Mouse (Mus musculus) limb, embryonic 15.5 days (tissue): ENCODE measurements around the gene Stpg4. TPM values are rescaled to one million over a fixed set of nuclear protein-coding genes. Genes with fewer than 3 reads are reported as not detected.
A peak's percentile ranks its signal among the peaks of the same experiment; 100 is the strongest.

ENCODE experiments used
- ATAC-seq: fragments of 200-750 bp; cut with Nextera tagmentation; 2 replicates; pipeline ENCODE4 v1.8.0; 2017; ENCODE audit warnings: low read depth, moderate TSS enrichment; ENCODE audit not compliant: insufficient number of reproducible peaks, low FRiP score, low TSS enrichment
- H3K27ac ChIP-seq: fragments of 300-500 bp; sonication (generic); 2 replicates; pipeline ENCODE4 v1.5.1; 2015; ENCODE audit warnings: moderate library complexity, mild to moderate bottlenecking, inconsistent platforms
- H3K27me3 ChIP-seq: fragments of 300-500 bp; sonication (generic); 2 replicates; pipeline ENCODE4 v1.6.1; 2015; ENCODE audit warnings: inconsistent platforms
- H3K36me3 ChIP-seq: fragments of 300-500 bp; sonication (generic); 2 replicates; pipeline ENCODE4 v1.6.1; 2015; ENCODE audit warnings: inconsistent platforms
- H3K4me1 ChIP-seq: fragments of 300-500 bp; sonication (generic); 2 replicates; pipeline ENCODE4 v1.6.1; 2015; ENCODE audit warnings: inconsistent platforms
- H3K4me2 ChIP-seq: fragments of 300-500 bp; sonication (generic); 2 replicates; pipeline ENCODE4 v1.6.1; 2015; ENCODE audit warnings: mild to moderate bottlenecking, inconsistent platforms
- H3K4me3 ChIP-seq: fragments of 300-500 bp; sonication (generic); 2 replicates; pipeline ENCODE4 v1.5.1; 2015; ENCODE audit warnings: mild to moderate bottlenecking, inconsistent platforms
- H3K9ac ChIP-seq: fragments of 300-500 bp; sonication (generic); 2 replicates; pipeline ENCODE4 v1.6.1; 2015; ENCODE audit warnings: inconsistent platforms
- H3K9me3 ChIP-seq: fragments of 300-500 bp; sonication (generic); 2 replicates; pipeline ENCODE4 v1.6.1; 2016; ENCODE audit warnings: inconsistent platforms
- WGBS: fragments of 180-500 bp; shearing (Covaris S2); methylation state at CpG from one replicate; pipeline ENCODE4 v1.1.7; 2015; 5-methylcytosine and 5-hydroxymethylcytosine counted together
- polyA plus RNA-seq: library from polyadenylated mRNA; unstranded; fragments of >200 nt; fragmentation: Nextera tagmentation; extraction: Ambion mirVana; gene quantifications from 2 replicates; pipeline ENCODE4 v1.2.1, GENCODE M21; 2015

The Stpg4 gene
- polyA plus RNA-seq, 1 experiment from 2014 or later, result not detected

DNA sequence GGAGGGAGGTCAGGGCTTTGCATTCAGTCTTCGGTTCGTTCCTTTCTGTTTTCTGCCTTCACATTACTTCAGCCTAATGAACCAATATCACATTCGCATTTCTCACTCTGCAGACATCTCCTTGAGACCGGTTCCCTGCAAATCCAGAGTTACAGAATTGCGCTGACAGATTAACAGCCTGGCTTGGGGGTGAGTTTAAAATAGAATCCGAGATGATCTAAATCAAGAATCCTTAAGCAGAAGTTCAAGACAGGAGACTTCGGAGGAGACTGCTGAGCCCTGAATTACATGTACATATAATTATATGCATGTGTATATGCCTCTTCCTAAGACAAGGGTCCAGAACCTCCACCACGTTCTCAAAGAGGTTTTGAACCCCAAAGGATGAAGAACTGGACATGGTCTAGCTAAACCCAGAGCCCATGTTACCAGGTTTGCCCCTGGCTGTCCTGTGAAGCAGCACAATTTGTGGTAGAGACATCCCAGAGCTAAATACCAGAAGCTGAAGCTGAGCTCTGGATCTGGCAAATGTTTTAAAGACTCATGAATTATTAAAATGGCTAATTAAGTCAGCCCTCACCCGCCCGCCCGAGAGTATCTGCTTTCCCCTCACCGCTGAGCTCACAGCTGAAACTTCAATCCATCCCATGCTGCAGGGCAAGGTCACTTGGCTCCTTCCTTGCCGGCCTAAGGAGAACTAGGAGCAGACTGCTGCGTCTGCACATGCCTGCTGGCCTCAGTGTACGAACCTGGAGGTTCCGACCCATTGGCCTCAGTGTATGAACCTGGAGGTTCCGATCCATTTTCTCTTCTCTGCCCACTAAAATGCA lies 33.3 kb upstream of the Stpg4 start:
- H3K9ac ChIP-seq, result no peak overlapping the region
- H3K27me3 ChIP-seq, result no peaks in the 10 kb centered on the region
- H3K36me3 ChIP-seq, result no peaks in the 10 kb centered on the region
- H3K27ac ChIP-seq, result peak overlapping the region; percentile 77
- WGBS, result 26% methylated on average over 17 of the region's 17 CpGs
- peaks cover 32% of the 10 kb centered on the region for H3K4me1 ChIP-seq
- H3K9me3 ChIP-seq, result no peaks in the 10 kb centered on the region
- H3K4me3 ChIP-seq, result peak overlapping the region; percentile 20
- peak overlapping the region; percentile 42 for H3K4me2 ChIP-seq
- no peak for ATAC-seq

DNA sequence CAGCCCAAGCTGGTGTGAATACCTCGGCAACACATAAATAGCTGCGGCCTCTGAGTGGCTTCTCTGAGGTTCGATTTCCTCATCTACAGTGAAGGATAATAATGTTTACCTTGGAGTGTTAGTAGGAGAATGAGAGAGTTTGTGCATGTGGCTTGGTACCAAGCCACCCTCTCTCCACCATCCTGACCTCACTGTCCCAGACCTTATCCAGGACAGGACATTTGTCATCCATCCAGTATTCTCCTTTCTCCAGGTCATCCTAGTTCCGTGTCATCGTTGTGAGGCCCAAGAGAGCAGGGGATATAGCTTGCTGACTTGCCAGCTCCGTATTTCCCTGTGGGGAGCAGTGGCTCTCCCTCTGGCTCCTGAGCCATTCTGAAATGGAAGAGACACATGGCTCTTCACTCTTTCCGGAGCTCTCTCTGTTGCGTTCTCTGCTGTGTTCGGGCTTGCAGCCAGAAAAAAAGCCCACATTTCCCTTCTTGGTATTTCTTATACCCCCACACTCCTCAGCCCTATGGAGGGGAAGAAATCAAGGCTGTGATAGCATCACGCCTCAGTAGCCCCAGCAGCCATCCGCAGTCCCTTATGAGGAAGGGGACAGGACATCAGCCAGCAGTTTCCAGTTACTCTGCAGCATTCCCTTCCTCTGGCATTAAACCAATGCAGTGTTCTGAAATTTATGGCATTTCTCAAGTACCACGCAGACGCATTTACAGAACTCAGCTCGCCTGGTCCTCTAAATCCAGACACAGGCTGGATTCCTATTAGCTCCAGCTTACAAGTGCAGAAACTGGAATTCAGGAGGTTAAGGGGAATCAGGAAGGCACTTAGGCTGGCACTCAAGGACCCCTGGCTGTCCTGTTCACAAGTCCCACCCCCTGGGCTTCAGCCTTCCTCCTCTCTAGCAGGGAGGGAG lies 32.5 kb upstream of the Stpg4 start:
- no peaks in the 10 kb centered on the region for H3K9me3 ChIP-seq
- peak overlapping the region; percentile 77 for H3K27ac ChIP-seq
- WGBS, result 9% methylated on average over 14 of the region's 14 CpGs
- ATAC-seq, result 0 out of 2 replicates have a peak, but pooled peaks have one; percentile 40
- peak overlapping the region; percentile 42 for H3K4me2 ChIP-seq
- H3K4me3 ChIP-seq, result peak overlapping the region; percentile 20
- no peaks in the 10 kb centered on the region for H3K36me3 ChIP-seq
- H3K9ac ChIP-seq, result no peak overlapping the region
- peaks cover 32% of the 10 kb centered on the region for H3K4me1 ChIP-seq
- no peaks in the 10 kb centered on the region for H3K27me3 ChIP-seq

DNA sequence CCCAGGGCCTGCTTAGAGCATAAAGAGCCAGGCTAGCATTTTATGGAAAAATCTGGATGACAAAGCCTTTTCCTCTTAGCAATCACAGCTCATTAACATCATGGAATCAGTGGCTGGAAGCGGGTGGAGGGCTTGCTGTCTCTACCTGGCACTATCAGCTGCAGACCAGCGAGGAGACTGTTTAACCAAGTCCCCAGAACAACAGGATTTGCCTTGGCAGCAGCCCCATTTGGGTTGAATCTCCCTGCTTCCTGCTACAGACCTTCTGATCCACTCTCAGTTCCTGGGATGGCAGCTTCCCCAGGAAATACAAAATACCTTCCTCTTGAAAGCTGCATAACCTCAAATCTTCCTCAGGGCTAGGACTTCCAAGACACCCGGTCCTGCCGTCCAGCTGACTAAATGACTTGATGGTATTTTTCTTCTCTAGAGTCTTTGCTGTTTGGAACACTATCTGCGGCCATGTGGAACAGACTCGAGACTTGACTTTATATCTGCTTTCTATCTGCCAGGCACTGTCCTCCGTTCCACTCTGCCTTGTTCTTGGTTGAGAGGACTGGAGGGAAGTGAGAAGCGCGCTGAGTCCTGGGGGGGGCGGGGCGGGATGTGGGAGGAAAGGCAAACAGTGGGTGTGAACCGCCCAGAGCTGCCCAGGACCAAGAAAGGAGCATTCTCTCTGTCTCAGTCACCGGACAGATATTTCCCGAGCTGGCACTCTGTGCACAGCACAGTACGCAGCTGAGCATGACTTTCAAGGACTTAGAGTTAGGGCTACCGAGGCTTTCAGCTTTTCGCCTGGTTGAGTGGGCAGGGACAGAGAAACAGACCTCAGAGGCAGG lies 31.6 kb upstream of the Stpg4 start:
- Histone ChIP-seq H3K4me3 (peak overlapping the region; percentile 20; the same call in 1 of the 2 replicates), H3K36me3 (no peaks in the 10 kb centered on the region), H3K27me3 (no peaks in the 10 kb centered on the region), H3K9ac (no peak overlapping the region), H3K9me3 (no peaks in the 10 kb centered on the region), H3K4me1 (peaks cover 32% of the 10 kb centered on the region), H3K27ac (peak overlapping the region; percentile 77), H3K4me2 (peak overlapping the region; percentile 42)
- no peak for ATAC-seq
- WGBS, result 14% methylated on average over 13 of the region's 17 CpGs

DNA sequence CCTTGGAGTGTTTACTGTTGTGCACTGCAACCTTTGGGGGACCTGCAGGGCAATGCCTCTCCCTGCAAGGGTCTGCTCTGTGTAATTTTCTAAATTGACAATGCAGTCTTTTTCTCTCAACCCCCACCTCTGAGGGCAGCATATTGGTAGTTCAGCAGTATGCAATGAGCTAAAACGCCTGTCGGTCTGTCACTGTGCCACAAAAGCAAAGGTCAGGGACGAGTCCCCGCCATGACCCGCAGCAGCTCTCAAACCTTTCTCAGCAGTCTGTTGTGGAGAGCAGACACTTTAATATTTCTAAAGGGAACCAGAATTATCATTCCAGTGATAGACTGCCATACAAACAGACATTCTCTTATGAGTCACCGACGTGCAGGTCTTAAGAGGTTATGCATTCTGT lies 30.4 kb upstream of the Stpg4 start:
- ATAC-seq, result no peak
- no peak overlapping the region for H3K4me3 ChIP-seq
- H3K4me2 ChIP-seq, result no peak overlapping the region
- H3K9me3 ChIP-seq, result no peaks in the 10 kb centered on the region
- no peak overlapping the region for H3K27ac ChIP-seq
- H3K27me3 ChIP-seq, result no peaks in the 10 kb centered on the region
- H3K9ac ChIP-seq, result no peak overlapping the region
- WGBS, result 70% methylated on average over 7 of the region's 7 CpGs
- no peaks in the 10 kb centered on the region for H3K36me3 ChIP-seq
- peaks cover 32% of the 10 kb centered on the region for H3K4me1 ChIP-seq

DNA sequence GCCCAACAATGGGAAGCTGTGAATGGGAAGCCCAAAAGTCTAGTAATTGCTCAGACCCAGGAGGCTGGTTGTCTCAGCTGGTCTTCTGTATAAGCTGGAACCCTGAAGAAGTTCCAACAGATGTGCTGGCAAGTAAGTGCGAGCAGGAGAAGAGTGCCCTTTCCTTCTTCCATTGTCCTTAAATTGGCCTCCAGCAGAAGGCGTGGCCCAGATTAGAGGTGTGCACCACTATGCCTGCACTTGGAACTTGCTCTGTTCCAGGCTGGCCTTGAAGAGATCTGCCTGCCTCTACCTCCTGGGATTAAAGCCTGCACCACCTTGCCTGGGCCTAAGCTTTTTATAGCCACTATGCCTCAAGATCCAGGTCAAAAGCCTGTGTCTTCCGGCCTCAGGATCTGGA lies 26.6 kb upstream of the Stpg4 start:
- H3K9me3 ChIP-seq, result no peaks in the 10 kb centered on the region
- ATAC-seq, result no peak
- peaks cover 5% of the 10 kb centered on the region for H3K4me1 ChIP-seq
- no peaks in the 10 kb centered on the region for H3K36me3 ChIP-seq
- WGBS, result 78% methylated on average over 3 of the region's 3 CpGs
- no peak overlapping the region for H3K9ac ChIP-seq
- no peaks in the 10 kb centered on the region for H3K27me3 ChIP-seq
- H3K27ac ChIP-seq, result no peak overlapping the region
- no peak overlapping the region for H3K4me2 ChIP-seq
- H3K4me3 ChIP-seq, result no peak overlapping the region

DNA sequence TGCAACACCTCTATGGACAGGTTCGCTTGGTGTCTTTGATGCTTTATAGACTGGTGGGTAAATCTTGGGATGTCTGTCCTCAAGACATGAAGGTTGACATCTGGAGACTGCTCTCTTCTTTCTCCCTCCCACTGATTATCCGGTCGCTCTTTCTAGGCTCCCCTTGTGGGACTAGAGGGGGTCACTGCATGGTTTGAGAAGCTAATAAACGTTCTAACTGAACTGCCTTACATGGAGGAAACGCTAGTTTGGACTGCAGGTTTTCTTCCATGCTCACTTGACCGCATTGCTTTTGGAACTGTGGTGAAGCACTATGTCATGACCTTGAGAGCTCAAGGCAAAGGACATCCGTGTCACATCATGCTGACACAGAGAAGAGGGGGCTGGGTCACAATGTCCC lies 25.8 kb upstream of the Stpg4 start:
- no peak overlapping the region for H3K9ac ChIP-seq
- H3K4me3 ChIP-seq, result no peak overlapping the region
- H3K9me3 ChIP-seq, result no peaks in the 10 kb centered on the region
- ATAC-seq, result no peak
- H3K36me3 ChIP-seq, result no peaks in the 10 kb centered on the region
- no peak overlapping the region for H3K4me2 ChIP-seq
- H3K27ac ChIP-seq, result no peak overlapping the region
- no peaks in the 10 kb centered on the region for H3K27me3 ChIP-seq
- no peaks in the 10 kb centered on the region for H3K4me1 ChIP-seq
- WGBS, result 81% methylated on average over 7 of the region's 7 CpGs

DNA sequence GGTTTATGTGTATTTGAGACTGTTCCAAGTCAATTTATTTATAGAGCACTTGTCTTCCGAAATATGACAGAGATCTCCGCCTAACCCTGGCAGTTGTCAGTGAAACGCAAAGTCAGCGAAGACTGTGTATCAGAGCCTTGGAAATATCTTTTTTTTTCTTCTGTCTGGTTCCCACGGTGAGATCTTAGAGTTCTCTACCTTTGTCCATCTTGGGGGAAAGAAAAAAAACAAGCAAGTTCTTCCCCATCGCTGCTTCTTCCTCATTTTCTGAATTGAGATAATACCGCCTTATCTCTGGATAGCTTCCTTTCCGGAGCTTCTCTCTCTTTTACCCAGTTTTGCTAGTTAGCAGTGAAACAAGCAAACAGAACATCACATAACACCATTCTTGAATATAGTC lies 21.3 kb upstream of the Stpg4 start:
- ATAC-seq, result no peak
- H3K4me1 ChIP-seq, result peaks cover 12% of the 10 kb centered on the region
- no peaks in the 10 kb centered on the region for H3K9me3 ChIP-seq
- 89% methylated on average over 8 of the region's 8 CpGs for WGBS
- H3K27me3 ChIP-seq, result no peaks in the 10 kb centered on the region
- H3K4me3 ChIP-seq, result no peak overlapping the region
- H3K36me3 ChIP-seq, result no peaks in the 10 kb centered on the region
- H3K4me2 ChIP-seq, result no peak overlapping the region
- H3K9ac ChIP-seq, result no peak overlapping the region
- no peak overlapping the region for H3K27ac ChIP-seq

DNA sequence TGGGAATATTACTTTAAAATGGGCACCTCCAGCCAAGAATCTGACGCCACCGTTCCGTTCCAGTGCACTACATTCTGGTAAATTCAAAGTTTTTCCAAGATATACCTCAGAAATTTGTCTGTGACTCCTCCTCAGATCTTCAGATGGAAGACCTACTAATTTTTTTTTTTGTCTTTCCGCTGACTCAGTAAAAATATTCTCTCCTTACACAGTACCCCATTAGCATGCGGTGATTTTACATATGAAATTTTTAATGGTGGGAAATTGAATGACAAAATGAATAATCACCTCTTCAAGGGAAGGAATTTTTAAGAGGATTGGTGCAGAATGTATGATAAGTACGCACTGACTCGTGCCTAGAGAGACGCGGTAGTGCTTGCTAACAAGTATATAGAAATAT lies 20.8 kb upstream of the Stpg4 start:
- ATAC-seq, result no peak
- no peak overlapping the region for H3K4me2 ChIP-seq
- H3K9me3 ChIP-seq, result no peaks in the 10 kb centered on the region
- H3K4me3 ChIP-seq, result no peak overlapping the region
- no peak overlapping the region for H3K9ac ChIP-seq
- peaks cover 15% of the 10 kb centered on the region for H3K4me1 ChIP-seq
- no peaks in the 10 kb centered on the region for H3K36me3 ChIP-seq
- H3K27me3 ChIP-seq, result no peaks in the 10 kb centered on the region
- 92% methylated on average over 9 of the region's 9 CpGs for WGBS
- no peak overlapping the region for H3K27ac ChIP-seq

DNA sequence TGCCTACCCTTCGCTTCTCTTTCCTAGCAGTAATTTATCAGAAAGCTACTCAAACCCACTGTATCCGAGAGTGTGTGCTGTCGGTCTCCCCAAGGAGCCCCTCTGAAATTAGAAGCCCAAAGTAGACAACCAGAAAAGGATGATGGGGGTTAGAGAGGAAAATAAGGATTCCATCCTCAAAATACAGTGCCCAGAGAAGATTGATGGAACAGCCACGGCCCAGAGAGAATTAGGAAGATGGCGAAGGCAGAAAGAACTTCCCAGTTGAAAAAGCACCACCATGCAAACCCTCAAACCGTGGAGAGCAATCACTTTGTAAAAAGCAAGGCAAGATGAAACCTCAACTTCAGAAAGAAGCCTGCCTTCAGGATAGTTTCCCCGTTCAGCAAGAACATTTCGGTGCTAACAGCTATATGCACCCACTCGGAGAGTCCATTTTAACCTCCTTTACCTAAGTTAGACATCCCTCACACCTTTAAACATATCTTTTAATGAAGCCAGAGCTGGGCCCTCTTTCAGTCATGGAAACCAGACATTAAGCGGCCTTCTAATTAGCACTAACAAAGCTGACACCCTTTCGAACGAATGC lies 20.2 kb upstream of the Stpg4 start:
- Histone ChIP-seq H3K9ac (peak overlapping the region; percentile 55), H3K36me3 (no peaks in the 10 kb centered on the region), H3K4me3 (peak overlapping the region; percentile 90), H3K4me2 (peak overlapping the region; percentile 62), H3K27me3 (no peaks in the 10 kb centered on the region), H3K4me1 (peaks cover 18% of the 10 kb centered on the region), H3K9me3 (no peaks in the 10 kb centered on the region), H3K27ac (peak overlapping the region; percentile 97)
- ATAC-seq, result no peak
- 45% methylated on average over 12 of the region's 12 CpGs for WGBS

DNA sequence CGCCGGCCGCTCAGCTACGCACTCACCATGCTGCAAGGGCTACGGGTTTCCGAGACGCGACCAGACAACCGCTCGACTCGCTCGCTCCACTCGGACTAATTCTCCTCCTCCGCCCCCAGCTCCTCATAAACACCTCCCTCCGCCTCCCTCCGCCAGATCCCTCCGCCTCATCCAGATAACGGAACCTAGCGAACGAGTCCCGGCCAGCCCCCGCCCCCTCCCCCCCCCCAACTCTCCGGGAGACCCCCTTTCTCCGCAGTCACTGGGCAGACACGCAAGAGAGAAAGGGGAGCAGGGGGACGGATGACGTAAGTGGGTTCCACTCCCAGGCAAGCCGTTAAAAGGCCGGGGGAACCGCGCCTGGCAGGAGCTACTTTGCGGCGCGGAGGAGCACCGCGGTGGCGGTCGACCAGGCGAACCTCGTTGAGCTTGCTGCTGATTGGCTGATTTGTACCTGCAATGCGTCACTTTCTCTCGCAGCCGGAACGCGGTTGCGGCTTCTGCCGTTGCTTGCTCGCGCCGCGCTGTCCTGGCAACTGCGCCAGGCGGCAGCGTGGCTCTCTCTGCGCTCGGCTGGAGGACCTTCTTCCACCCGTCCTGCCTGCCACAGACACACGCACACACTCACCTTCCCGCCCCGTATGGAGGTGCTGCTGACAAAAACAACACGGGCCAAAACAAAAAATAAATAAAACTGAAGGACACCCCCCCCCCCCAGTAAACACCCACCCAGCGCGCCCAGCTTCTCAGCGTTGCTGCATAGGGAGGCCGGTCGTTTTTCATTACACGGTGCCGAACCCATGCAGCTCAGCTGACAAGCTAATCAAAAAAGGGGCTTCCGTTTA lies 19.4 kb upstream of the Stpg4 start, which contains the start of gene Calm2:
Calm2 (minus strand) TSS at position 169 of the 845 bp plus-strand sequence.
- peak; percentile 92 for ATAC-seq
- H3K9me3 ChIP-seq, result no peaks in the 10 kb centered on the region
- H3K4me2 ChIP-seq, result peak within 1 kb of the TSS; percentile 62
- peak within 1 kb of the TSS; percentile 97 for H3K27ac ChIP-seq
- no peaks in the 10 kb centered on the region for H3K27me3 ChIP-seq
- peaks cover 20% of the 10 kb centered on the region for H3K4me1 ChIP-seq
- H3K36me3 ChIP-seq, result no peaks in the 10 kb centered on the region
- H3K4me3 ChIP-seq, result peak within 1 kb of the TSS; percentile 90
- WGBS, result under 1% methylated on average over 67 of the region's 69 CpGs
- H3K9ac ChIP-seq, result peak within 1 kb of the TSS; percentile 92
